Mouse (Mus musculus): ENCODE results near the gene Tmc3. TPM values are rescaled to one million over a fixed set of nuclear protein-coding genes. Genes with fewer than 3 reads are reported as not detected.

Tmc3 gene
- polyA plus RNA-seq, 1 experiment from 2014 or later = 0.17 TPM

- H3K9me3 ChIP-seq (ENCODE audit: control insufficient read depth, low read length) = no peaks in the 10 kb centered on the region
- H3K9ac ChIP-seq (replicated peaks; ENCODE audit: low read depth, low read length) = no peak overlapping the region
- no peak overlapping the region for H3K27ac ChIP-seq (ENCODE audit: low read depth, low read length)
- H3K4me2 ChIP-seq (ENCODE audit: low read depth, low read length) = no peak overlapping the region
- ATAC-seq (ENCODE audit: low read depth) = no peak
- H3K4me3 ChIP-seq (ENCODE audit: low read depth, low read length) = no peak overlapping the region
- no peaks in the 10 kb centered on the region for H3K4me1 ChIP-seq (ENCODE audit: control insufficient read depth, insufficient read depth, low read length)
- no peaks in the 10 kb centered on the region for H3K36me3 ChIP-seq (ENCODE audit: control insufficient read depth, insufficient read depth, low read length)
- WGBS = 93% methylated on average over 5 of the region's 5 CpGs
- H3K27me3 ChIP-seq (ENCODE audit: control insufficient read depth, insufficient read depth, low read length) = no peaks in the 10 kb centered on the region
These were observed 55.9 kb downstream of the Tmc3 start for GRCm38 (mm10) chr7:83640581-83640980.

- no peaks in the 10 kb centered on the region for H3K36me3 ChIP-seq (ENCODE audit: control insufficient read depth, insufficient read depth, low read length)
- H3K4me3 ChIP-seq (ENCODE audit: low read depth, low read length) = no peak overlapping the region
- no peak overlapping the region for H3K27ac ChIP-seq (ENCODE audit: low read depth, low read length)
- no peaks in the 10 kb centered on the region for H3K27me3 ChIP-seq (ENCODE audit: control insufficient read depth, insufficient read depth, low read length)
- no peaks in the 10 kb centered on the region for H3K4me1 ChIP-seq (ENCODE audit: control insufficient read depth, insufficient read depth, low read length)
- ATAC-seq (ENCODE audit: low read depth) = no peak
- WGBS = 54% methylated on average over 2 of the region's 2 CpGs
- no peak overlapping the region for H3K9ac ChIP-seq (replicated peaks; ENCODE audit: low read depth, low read length)
- no peak overlapping the region for H3K4me2 ChIP-seq (ENCODE audit: low read depth, low read length)
- H3K9me3 ChIP-seq (ENCODE audit: control insufficient read depth, low read length) = no peaks in the 10 kb centered on the region
These were observed 56.4 kb downstream of the Tmc3 start for GRCm38 (mm10) chr7:83641163-83641562.

GRCm38 (mm10) chr7:83643581-83643980 is 58.9 kb downstream of the Tmc3 start:
- Histone ChIP-seq H3K9me3 (ENCODE audit: control insufficient read depth, low read length) (no peaks in the 10 kb centered on the region), H3K9ac (replicated peaks; ENCODE audit: low read depth, low read length) (no peak overlapping the region), H3K27ac (ENCODE audit: low read depth, low read length) (no peak overlapping the region), H3K27me3 (ENCODE audit: control insufficient read depth, insufficient read depth, low read length) (no peaks in the 10 kb centered on the region), H3K36me3 (ENCODE audit: control insufficient read depth, insufficient read depth, low read length) (no peaks in the 10 kb centered on the region), H3K4me2 (ENCODE audit: low read depth, low read length) (no peak overlapping the region), H3K4me1 (ENCODE audit: control insufficient read depth, insufficient read depth, low read length) (no peaks in the 10 kb centered on the region), H3K4me3 (ENCODE audit: low read depth, low read length) (no peak overlapping the region)
- no peak for ATAC-seq (ENCODE audit: low read depth)
- WGBS = 81% methylated on average over 6 of the region's 6 CpGs

- 88% methylated on average over 2 of the region's 2 CpGs for WGBS
These were observed 60.0 kb downstream of the Tmc3 start for GRCm38 (mm10) chr7:83644761-83645160.

DNA sequence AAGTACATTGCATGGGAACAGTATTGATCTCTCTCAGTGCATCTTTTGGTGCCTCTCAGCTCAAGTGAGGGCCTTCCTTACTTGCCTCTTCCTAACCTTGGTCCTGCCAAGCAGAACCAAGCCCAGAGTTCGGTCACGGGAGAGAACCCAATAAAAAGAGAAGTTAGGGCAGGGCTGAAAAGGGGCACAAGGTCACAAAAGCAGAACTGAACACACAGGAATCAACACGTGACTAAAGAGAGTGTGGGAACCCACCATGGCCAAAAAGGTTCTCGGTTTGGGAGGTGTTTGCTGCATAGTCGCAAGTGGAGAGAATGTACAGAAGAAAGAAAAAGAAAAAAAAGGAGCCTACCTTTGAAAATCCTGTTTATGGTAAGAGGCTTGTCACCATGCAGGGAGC is 60.7 kb downstream of the Tmc3 start:
- Histone ChIP-seq H3K36me3 (ENCODE audit: control insufficient read depth, insufficient read depth, low read length) (no peaks in the 10 kb centered on the region), H3K27me3 (ENCODE audit: control insufficient read depth, insufficient read depth, low read length) (no peaks in the 10 kb centered on the region), H3K27ac (ENCODE audit: low read depth, low read length) (no peak overlapping the region), H3K4me2 (ENCODE audit: low read depth, low read length) (no peak overlapping the region), H3K4me1 (ENCODE audit: control insufficient read depth, insufficient read depth, low read length) (no peaks in the 10 kb centered on the region), H3K4me3 (ENCODE audit: low read depth, low read length) (no peak overlapping the region), H3K9ac (replicated peaks; ENCODE audit: low read depth, low read length) (no peak overlapping the region), H3K9me3 (ENCODE audit: control insufficient read depth, low read length) (no peaks in the 10 kb centered on the region)
- WGBS = 84% methylated on average over 5 of the region's 5 CpGs
- ATAC-seq (ENCODE audit: low read depth) = no peak

More at GRCm38 (mm10) chr7:83644761-83645160, 60.0 kb downstream of the Tmc3 start:
- H3K9ac ChIP-seq (replicated peaks; ENCODE audit: low read depth, low read length) = no peak overlapping the region
- H3K27me3 ChIP-seq (ENCODE audit: control insufficient read depth, insufficient read depth, low read length) = no peaks in the 10 kb centered on the region
- H3K4me3 ChIP-seq (ENCODE audit: low read depth, low read length) = no peak overlapping the region
- no peak overlapping the region for H3K4me2 ChIP-seq (ENCODE audit: low read depth, low read length)
- H3K36me3 ChIP-seq (ENCODE audit: control insufficient read depth, insufficient read depth, low read length) = no peaks in the 10 kb centered on the region
- H3K9me3 ChIP-seq (ENCODE audit: control insufficient read depth, low read length) = no peaks in the 10 kb centered on the region
- ATAC-seq (ENCODE audit: low read depth) = no peak
- H3K4me1 ChIP-seq (ENCODE audit: control insufficient read depth, insufficient read depth, low read length) = no peaks in the 10 kb centered on the region
- H3K27ac ChIP-seq (ENCODE audit: low read depth, low read length) = no peak overlapping the region

DNA sequence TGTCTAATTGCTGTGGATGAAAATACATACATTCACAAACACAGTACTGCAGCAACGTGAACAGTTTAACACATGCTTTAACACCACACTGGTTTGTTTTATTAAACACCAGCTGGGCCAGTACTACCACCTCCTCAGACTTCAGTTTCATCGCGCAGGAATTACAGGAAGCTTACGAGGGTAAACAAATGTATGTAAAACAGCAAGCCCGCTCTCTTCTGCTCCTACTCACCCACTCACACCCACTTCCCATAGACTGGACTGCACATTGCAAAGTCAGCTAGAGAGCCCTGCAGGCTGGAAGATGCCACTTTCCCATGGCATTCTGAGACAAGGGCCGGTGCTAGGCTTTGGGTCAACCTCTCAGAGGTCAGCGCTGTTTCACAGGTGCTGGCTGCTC is 64.1 kb downstream of the Tmc3 start:
- no peaks in the 10 kb centered on the region for H3K36me3 ChIP-seq (ENCODE audit: control insufficient read depth, insufficient read depth, low read length)
- no peak overlapping the region for H3K4me2 ChIP-seq (ENCODE audit: low read depth, low read length)
- H3K27me3 ChIP-seq (ENCODE audit: control insufficient read depth, insufficient read depth, low read length) = no peaks in the 10 kb centered on the region
- no peak for ATAC-seq (ENCODE audit: low read depth)
- no peak overlapping the region for H3K9ac ChIP-seq (replicated peaks; ENCODE audit: low read depth, low read length)
- H3K9me3 ChIP-seq (ENCODE audit: control insufficient read depth, low read length) = no peaks in the 10 kb centered on the region
- H3K4me1 ChIP-seq (ENCODE audit: control insufficient read depth, insufficient read depth, low read length) = no peaks in the 10 kb centered on the region
- H3K27ac ChIP-seq (ENCODE audit: low read depth, low read length) = no peak overlapping the region
- H3K4me3 ChIP-seq (ENCODE audit: low read depth, low read length) = no peak overlapping the region
- 86% methylated on average over 7 of the region's 7 CpGs for WGBS

DNA sequence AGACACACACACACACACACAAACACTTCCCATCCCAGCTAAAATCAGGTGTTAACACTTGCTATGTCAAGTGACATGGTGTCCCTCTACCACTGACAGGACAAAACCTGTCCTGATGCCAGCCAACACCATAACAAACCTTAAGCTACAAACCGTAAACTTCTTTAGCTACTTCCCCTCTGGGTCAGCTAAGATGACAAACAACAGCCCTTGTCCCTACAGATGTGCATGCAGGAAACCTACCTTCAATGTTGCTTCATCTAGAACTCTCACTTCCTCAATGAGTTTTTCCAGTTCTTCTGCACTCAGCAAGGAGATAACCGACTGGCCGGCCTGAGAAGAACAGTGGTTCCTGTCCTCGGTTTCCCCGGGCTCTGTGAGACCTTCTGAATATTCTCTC is 65.9 kb downstream of the Tmc3 start:
- Histone ChIP-seq H3K4me3 (ENCODE audit: low read depth, low read length) (no peak overlapping the region), H3K4me1 (ENCODE audit: control insufficient read depth, insufficient read depth, low read length) (no peaks in the 10 kb centered on the region), H3K9me3 (ENCODE audit: control insufficient read depth, low read length) (no peaks in the 10 kb centered on the region), H3K27me3 (ENCODE audit: control insufficient read depth, insufficient read depth, low read length) (no peaks in the 10 kb centered on the region), H3K36me3 (ENCODE audit: control insufficient read depth, insufficient read depth, low read length) (no peaks in the 10 kb centered on the region), H3K9ac (replicated peaks; ENCODE audit: low read depth, low read length) (no peak overlapping the region), H3K4me2 (ENCODE audit: low read depth, low read length) (no peak overlapping the region), H3K27ac (ENCODE audit: low read depth, low read length) (no peak overlapping the region)
- WGBS = 90% methylated on average over 5 of the region's 5 CpGs
- no peak for ATAC-seq (ENCODE audit: low read depth)

- 86% methylated on average over 5 of the region's 5 CpGs for WGBS
- H3K4me1 ChIP-seq (ENCODE audit: control insufficient read depth, insufficient read depth, low read length) = no peaks in the 10 kb centered on the region
- no peak for ATAC-seq (ENCODE audit: low read depth)
- no peaks in the 10 kb centered on the region for H3K27me3 ChIP-seq (ENCODE audit: control insufficient read depth, insufficient read depth, low read length)
- H3K4me2 ChIP-seq (ENCODE audit: low read depth, low read length) = no peak overlapping the region
- no peaks in the 10 kb centered on the region for H3K36me3 ChIP-seq (ENCODE audit: control insufficient read depth, insufficient read depth, low read length)
- no peaks in the 10 kb centered on the region for H3K9me3 ChIP-seq (ENCODE audit: control insufficient read depth, low read length)
- H3K4me3 ChIP-seq (ENCODE audit: low read depth, low read length) = no peak overlapping the region
- no peak overlapping the region for H3K27ac ChIP-seq (ENCODE audit: low read depth, low read length)
- H3K9ac ChIP-seq (replicated peaks; ENCODE audit: low read depth, low read length) = no peak overlapping the region
These were observed 67.8 kb downstream of the Tmc3 start for GRCm38 (mm10) chr7:83652498-83652897.

DNA sequence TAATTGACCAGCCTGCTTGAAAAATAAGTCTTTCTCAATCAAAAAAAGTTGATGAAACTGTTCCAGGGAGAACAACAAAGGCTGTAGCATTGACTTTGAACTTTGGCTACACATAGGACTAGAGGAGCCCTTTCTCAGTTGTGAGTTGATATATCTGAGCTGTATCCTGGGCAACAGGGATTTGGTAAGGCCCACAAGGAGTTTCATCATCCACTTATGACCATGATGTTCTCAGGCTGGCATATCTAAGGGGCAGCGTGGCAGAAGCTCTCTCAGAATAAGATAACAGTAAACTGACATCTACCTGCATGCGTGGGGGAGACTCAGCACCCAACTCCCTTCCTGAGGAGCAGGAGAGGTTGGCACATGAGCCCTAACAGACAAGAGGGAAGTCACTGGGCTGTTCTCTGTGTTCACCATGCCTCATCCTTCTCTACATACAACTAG is 68.9 kb downstream of the Tmc3 start:
- H3K36me3 ChIP-seq (ENCODE audit: control insufficient read depth, insufficient read depth, low read length) = no peaks in the 10 kb centered on the region
- H3K4me3 ChIP-seq (ENCODE audit: low read depth, low read length) = no peak overlapping the region
- H3K27me3 ChIP-seq (ENCODE audit: control insufficient read depth, insufficient read depth, low read length) = no peaks in the 10 kb centered on the region
- H3K4me1 ChIP-seq (ENCODE audit: control insufficient read depth, insufficient read depth, low read length) = no peaks in the 10 kb centered on the region
- ATAC-seq (ENCODE audit: low read depth) = no peak
- 91% methylated on average over 2 of the region's 2 CpGs for WGBS
- H3K9ac ChIP-seq (replicated peaks; ENCODE audit: low read depth, low read length) = no peak overlapping the region
- H3K4me2 ChIP-seq (ENCODE audit: low read depth, low read length) = no peak overlapping the region
- H3K9me3 ChIP-seq (ENCODE audit: control insufficient read depth, low read length) = no peaks in the 10 kb centered on the region
- H3K27ac ChIP-seq (ENCODE audit: low read depth, low read length) = no peak overlapping the region

DNA sequence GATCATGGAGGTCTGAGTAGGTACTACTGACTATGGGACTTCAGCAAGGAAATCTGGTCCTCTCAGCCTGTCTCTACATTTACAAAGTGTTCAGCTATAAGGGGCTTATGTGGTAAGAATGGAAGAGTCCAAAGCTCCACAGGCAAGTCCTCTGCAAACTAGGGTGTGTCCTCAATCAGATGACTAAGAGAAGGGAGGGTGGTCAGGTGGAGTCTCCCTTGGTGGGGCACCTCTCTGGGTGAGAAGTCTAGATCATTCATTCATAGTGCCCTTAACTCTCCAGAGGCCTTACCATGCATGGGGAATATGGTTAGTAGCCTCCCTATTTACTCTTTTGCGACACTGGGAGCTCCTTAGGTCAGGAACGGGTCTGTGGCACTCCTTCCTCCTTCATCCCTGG is 69.5 kb downstream of the Tmc3 start:
- no peak for ATAC-seq (ENCODE audit: low read depth)
- no peaks in the 10 kb centered on the region for H3K9me3 ChIP-seq (ENCODE audit: control insufficient read depth, low read length)
- no peak overlapping the region for H3K4me2 ChIP-seq (ENCODE audit: low read depth, low read length)
- H3K27me3 ChIP-seq (ENCODE audit: control insufficient read depth, insufficient read depth, low read length) = no peaks in the 10 kb centered on the region
- H3K36me3 ChIP-seq (ENCODE audit: control insufficient read depth, insufficient read depth, low read length) = no peaks in the 10 kb centered on the region
- H3K9ac ChIP-seq (replicated peaks; ENCODE audit: low read depth, low read length) = no peak overlapping the region
- H3K4me3 ChIP-seq (ENCODE audit: low read depth, low read length) = no peak overlapping the region
- H3K4me1 ChIP-seq (ENCODE audit: control insufficient read depth, insufficient read depth, low read length) = no peaks in the 10 kb centered on the region
- H3K27ac ChIP-seq (ENCODE audit: low read depth, low read length) = no peak overlapping the region
- 91% methylated on average over 2 of the region's 2 CpGs for WGBS
